Mouse (Mus musculus): ENCODE measurements around the gene P2ry2. TPM values are rescaled to one million over a fixed set of nuclear protein-coding genes. Genes with fewer than 3 reads are reported as not detected.

P2ry2 gene
- polyA plus RNA-seq, 1 experiment from 2014 or later = 1.6 TPM

GRCm38 (mm10) chr7:100988092-100988491 lies 24.6 kb downstream of the P2ry2 start:
- peak; percentile 14 for DNase-seq (ENCODE audit: low spot score)

DNA sequence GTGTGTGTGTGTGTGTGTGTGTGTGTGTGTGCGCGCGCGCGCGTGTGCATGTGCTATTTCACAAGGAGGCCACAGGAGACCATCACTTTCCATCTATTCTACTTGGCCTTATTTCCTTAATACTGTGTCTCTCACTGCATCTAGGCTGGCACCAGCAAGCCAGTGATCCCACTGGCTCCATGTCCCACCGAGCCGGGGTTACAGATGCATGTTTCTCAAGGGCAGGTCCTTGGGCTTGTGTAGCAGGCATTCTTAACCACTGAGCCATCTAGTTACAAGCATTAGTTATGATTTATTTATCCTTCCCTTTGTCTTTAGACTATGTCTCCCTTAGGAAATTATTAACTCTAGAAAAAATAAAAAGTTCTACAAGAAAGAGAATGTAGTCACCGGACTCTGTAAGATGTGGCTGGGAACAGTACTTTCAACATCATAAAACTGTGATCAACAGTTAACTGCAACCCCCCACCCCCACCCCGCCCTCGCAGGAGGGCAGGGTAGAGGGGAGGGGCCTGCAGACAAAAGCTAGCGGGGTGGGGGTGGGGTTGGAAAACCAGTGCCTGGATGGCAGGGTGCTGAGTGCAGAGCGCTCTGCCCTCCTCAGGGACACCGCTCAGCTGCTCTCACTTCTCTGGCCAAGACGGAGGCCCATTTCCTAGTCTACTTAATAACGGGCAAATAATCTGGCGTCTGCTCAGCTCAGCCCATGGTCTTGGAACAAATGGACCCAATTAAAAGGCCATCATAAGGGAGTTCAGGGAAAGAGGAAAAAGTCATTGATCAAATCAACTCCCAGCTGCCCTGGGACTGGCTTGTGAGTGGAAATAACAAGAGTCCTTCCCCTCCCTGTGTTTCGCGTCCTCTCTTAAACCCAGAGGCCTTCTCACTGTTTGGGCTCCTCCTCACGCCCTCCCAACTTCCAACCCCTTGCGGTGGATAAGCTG lies 27.9 kb downstream of the P2ry2 start:
- DNase-seq (ENCODE audit: low spot score) = peak; percentile 12

GRCm38 (mm10) chr7:100979175-100979574 lies 33.5 kb downstream of the P2ry2 start:
- DNase-seq (ENCODE audit: low spot score) = no peak

GRCm38 (mm10) chr7:100978171-100978570 lies 34.5 kb downstream of the P2ry2 start:
- DNase-seq (ENCODE audit: low spot score) = no peak

GRCm38 (mm10) chr7:100974135-100974903 lies 38.3 kb downstream of the P2ry2 start, which contains the start of gene P2ry6:
TSS of gene P2ry6 (minus strand) at chr7:100974649.
- no peak for DNase-seq (ENCODE audit: low spot score)

DNA sequence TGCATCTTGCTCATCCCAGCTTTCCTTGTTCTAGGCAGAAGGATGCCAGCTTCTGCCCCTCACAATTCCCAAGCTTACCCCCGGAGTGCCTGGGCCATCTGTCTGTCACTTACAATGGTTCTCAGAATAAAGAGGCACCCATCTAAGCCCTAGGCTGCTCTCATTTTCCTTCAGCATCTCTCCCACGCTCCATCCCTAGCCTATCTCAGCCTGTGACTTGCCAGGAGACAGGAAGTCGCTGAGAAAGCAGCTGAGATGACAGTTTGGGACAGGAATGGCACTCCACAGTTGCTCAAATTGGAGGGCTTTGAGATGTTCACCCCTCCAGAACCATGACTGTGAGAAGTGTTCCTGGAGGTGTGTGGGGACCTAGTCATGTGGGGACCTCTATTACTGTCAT lies 39.8 kb downstream of the P2ry2 start:
- no peak for DNase-seq (ENCODE audit: low spot score)

DNA sequence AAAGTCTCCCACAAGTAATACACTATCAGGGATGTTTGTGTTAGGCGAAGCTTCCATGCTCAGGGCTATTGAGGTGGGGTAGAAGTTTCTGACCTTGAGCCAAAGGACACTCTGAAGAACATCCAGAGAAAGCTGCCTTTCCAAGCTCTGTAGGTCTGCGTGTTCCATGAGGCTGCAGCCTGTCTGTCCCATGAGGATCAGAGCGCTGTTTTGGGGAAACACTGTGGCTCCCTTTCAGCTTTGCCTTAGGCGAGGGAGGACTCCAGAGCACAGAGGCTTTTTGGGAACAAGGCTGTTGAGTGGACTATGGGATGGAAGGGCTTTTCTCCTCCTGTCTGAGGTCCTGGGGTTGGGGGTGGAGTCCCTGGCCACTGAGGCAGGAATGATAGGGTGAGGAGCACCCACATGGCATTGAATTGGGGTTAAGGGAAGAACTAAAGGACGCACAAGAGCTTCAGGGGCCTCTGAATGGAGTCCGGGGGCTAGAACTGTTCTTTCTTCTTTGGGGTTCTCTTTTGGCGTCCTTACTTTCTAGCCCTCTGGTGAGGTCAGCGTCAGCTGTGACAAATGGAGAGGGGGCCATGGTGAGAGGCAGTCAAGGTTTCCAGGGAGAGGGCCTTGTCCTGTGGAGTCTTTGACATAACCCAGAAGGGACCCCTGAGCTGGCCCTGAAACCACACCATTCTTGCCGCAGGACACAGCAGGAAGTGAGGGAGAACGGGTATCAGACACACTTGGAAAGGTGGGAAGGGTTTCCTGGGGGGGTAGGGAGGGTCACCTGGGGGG lies 43.6 kb downstream of the P2ry2 start:
- DNase-seq (ENCODE audit: low spot score) = no peak

- DNase-seq (ENCODE audit: low spot score) = no peak
These were observed 44.3 kb downstream of the P2ry2 start for GRCm38 (mm10) chr7:100968376-100968775.

- no peak for DNase-seq (ENCODE audit: low spot score)
These were observed 44.8 kb downstream of the P2ry2 start for GRCm38 (mm10) chr7:100967850-100968249.

GRCm38 (mm10) chr7:100966014-100966413 lies 46.7 kb downstream of the P2ry2 start:
- DNase-seq (ENCODE audit: low spot score) = no peak

DNA sequence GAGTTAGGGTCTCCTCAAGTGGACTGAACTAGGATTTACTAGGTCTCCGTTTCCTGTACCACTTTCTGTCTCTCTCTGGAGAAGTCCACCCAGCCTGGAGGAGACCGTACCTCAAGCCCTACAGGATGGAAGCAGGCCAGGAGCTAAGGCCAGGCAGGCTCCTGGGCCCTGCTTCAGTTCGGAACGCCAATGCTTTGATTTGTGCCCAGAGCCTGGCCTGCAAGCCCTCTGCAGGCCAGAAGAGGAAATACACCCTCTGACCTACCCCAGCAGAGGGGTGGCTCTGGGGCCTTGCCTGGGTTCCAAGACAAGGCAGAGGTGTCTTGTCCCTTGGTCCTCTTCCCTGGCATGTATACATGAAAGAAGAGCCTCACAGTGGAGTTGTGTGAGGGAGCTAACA lies 47.6 kb downstream of the P2ry2 start:
- peak; percentile 31 for DNase-seq (ENCODE audit: low spot score)

GRCm38 (mm10) chr7:100964242-100964641 lies 48.4 kb downstream of the P2ry2 start:
- no peak for DNase-seq (ENCODE audit: low spot score)

GRCm38 (mm10) chr7:100963381-100963780 lies 49.3 kb downstream of the P2ry2 start:
- no peak for DNase-seq (ENCODE audit: low spot score)

DNA sequence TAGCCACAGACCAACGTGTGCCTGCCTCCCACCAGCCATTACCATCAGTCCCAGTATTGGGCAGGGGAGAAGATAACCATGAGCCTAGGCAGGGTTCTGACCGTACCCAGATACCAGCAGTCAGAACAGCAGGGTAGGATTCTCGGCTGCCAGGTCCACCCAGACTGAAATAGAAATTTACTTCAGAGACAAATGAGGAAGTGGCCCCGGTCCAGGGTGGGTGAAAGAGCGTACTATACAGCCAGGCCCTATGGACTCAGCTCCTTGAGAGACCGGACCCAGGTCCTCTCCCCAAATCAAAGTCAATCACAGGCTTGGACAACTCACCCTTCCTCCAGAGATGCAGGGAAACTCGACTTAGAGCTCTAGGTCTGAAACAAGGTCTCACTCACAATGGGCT lies 51.5 kb downstream of the P2ry2 start:
- DNase-seq (ENCODE audit: low spot score) = no peak

DNA sequence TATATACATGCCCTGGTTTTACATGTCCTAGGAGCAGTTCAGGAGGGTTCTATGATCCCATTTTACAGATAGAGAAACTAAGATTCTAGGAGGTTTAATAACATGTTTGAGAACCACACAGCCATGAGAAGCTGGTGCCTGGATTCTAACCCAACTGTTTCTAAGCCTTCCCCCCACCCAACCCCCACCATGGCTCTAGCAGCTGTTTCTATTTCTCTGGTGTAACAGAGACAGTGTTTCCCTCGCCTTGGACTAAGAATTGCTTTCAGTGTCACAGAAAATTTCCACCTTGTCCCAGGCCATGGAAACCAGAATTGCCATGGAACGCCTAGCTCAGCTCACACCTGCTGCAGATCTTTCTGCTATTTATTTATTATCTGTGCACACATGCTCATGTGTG lies 52.2 kb downstream of the P2ry2 start:
- DNase-seq (ENCODE audit: low spot score) = no peak

DNA sequence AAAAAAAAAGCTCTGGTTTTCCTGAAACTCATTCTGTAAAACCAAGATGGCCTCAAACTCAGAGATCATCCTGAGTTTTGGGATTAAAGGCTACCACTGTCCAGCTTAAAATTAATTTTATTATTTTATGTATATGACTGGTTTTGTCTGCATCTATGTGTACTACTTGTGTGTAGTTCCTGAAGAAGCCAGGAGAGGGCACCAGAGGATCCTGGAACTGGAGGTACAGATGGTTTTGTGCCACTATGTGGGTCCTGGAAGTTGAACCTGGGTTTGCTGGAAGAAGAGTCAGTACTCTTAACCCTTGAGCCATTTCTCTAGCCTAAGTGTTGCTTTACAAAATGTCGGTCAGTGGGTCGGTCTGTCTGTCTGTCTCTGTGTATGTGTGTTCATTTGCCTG lies 54.2 kb downstream of the P2ry2 start:
- peak; percentile 30 for DNase-seq (ENCODE audit: low spot score)

DNA sequence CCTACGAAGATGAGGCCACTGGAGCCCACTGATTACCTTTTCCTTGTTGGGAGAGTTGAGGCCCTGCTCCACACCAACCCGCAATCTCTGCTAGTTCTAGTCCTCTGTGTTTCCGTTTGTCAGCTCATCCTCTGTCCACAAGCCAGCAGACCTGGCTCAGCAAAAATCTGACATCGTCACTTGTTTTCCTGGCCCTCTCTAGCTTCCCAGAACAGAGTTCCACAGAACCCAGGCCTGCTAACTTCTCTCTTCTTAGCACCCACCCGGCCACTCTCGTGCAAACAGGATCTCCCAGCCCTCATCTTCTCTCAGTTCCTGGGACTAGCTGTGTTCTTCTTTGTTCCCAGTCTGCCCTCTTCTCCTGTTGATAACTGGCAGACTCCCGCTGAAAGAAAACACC lies 60.0 kb downstream of the P2ry2 start:
- no peak for DNase-seq (ENCODE audit: low spot score)

GRCm38 (mm10) chr7:100951903-100952302 lies 60.8 kb downstream of the P2ry2 start:
- DNase-seq (ENCODE audit: low spot score) = no peak

GRCm38 (mm10) chr7:100950481-100951010 lies 62.1 kb downstream of the P2ry2 start:
- peak; percentile 25 for DNase-seq (ENCODE audit: low spot score)

GRCm38 (mm10) chr7:100950031-100950430 lies 62.6 kb downstream of the P2ry2 start:
- no peak for DNase-seq (ENCODE audit: low spot score)

All from thymus, postnatal 0 days (tissue).